Mouse (Mus musculus): ENCODE data around the gene Lcmt2.

The Lcmt2 gene

DNA sequence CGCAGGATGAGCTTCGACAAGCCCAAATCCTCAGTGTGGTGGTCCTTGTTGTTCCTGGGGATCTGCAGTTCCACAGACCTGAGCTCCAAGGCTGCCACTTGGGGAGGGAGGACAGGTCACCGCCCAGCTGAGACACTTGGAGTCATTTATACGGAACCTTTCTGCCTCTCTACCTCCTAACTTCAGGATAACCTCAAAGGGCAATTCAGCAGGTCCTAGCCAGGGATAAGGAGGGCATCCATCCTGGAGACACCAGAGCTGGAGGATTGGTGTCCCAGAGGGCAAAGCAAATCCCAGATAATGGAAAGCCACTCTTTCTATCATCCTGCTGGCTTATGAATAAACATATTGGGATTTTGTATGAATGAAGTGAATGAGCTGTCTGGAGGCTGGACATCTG lies 30.8 kb downstream of the Lcmt2 start, which contains the start of gene Tgm7:
Tgm7 (minus strand) TSS at position 101 of the 400 bp plus-strand sequence.
- DNase-seq = no peak

GRCm38 (mm10) chr2:121105940-121106339 lies 34.5 kb downstream of the Lcmt2 start:
- DNase-seq = no peak

GRCm38 (mm10) chr2:121102051-121102450 lies 38.4 kb downstream of the Lcmt2 start:
- peak; percentile 54 for DNase-seq

DNA sequence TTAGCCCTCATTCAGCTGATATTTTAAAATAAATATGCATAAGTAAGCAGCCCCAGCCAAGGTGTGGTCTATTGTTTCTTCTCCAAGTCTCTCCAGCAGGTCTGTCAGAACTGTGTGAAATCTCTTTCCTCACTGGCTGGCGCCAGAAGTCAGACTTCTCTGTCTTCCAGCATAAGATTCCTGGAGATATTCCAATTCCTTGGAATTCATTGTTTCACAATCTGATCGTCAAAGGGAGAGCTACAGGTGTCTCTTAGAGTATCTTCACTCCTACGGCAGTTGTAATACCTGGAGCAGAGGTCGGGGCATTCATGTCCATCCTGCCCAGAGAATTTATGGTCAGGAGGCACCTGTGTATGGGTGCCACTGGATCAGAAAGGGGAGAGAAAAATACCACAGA lies 50.7 kb downstream of the Lcmt2 start:
- DNase-seq = no peak

- DNase-seq = no peak
These were observed 51.9 kb downstream of the Lcmt2 start for GRCm38 (mm10) chr2:121088507-121088906.

DNA sequence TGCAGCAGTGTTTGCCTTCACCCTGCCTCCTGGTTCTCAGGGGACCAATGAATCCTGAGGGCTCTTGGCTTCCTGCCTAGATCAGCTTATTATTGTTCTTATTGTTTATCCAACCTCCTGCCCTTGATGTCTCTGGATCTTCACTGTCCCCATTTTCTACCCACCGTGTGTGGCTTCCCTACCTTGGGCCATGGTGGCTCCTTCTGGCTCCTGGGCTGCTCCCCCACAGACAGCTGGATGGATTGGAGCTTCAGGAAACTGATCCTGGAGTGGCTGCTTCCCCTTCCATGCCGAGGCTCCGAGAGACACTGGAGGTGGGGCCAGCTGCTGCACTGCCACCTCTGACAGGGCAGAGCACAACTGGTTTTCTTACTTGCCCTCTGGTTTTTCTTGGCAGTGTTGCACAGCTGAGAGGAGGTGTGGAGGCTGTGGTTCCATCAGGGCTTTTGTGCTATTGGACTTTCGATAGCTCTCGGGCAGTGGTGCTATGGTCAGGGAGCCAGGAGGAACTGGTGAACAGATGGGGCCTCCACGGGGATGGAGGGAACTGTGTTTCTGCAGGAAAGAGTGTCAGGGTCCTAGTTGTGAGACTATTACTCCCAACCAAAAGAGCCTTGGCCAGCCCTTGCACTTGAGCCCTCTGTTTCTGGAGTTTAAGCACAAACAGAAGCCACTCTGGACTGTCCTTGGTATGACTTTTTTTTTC lies 54.8 kb downstream of the Lcmt2 start, which contains the start of gene Tgm5:
Tgm5 (minus strand) TSS at position 362 of the 706 bp plus-strand sequence.
- DNase-seq = no peak

GRCm38 (mm10) chr2:121082626-121083025 lies 57.8 kb downstream of the Lcmt2 start:
- no peak for DNase-seq
